Mouse (Mus musculus) liver, embryonic 14.5 days (tissue): ENCODE results near the gene Prdx5. TPM values are rescaled to one million over a fixed set of nuclear protein-coding genes. Genes with fewer than 3 reads are reported as not detected.

ENCODE experiments used
- ATAC-seq: fragments of 200-750 bp; cut with Nextera tagmentation; 2 replicates; pipeline ENCODE4 v1.8.0; 2017; ENCODE audit warnings: moderate number of reproducible peaks, mild to moderate bottlenecking, moderate library complexity; ENCODE audit not compliant: insufficient read depth
- DNase-seq, 3 experiments: peaks; one replicate each; pipeline ENCODE4 v3.0.0-alpha.2; 2012 to 2013; ENCODE audit warnings: low read depth in 3 of 3, low spot score in 3 of 3
- H3K27ac ChIP-seq: fragments of 300-500 bp; sonication (generic); 2 replicates; pipeline ENCODE4 v1.5.1; 2014; ENCODE audit warnings: moderate library complexity, mild to moderate bottlenecking, control low read depth, inconsistent platforms
- H3K27me3 ChIP-seq: fragments of 300-500 bp; sonication (generic); 2 replicates; pipeline ENCODE4 v1.6.1; 2014; ENCODE audit warnings: mild to moderate bottlenecking, low read length, moderate library complexity; ENCODE audit not compliant: control insufficient read depth, insufficient read depth
- H3K36me3 ChIP-seq: fragments of 300-500 bp; sonication (generic); replicated peaks from 2 replicates; pipeline ENCODE4 v1.6.1; 2014; ENCODE audit warnings: low read depth; ENCODE audit not compliant: control insufficient read depth, insufficient read depth
- H3K4me1 ChIP-seq, 2 experiments: fragments of 200-500 bp in 1 of 2; fragments of 300-500 bp in 1 of 2; sonication (generic) in 1 of 2; replicated peaks; 2 replicates each; pipeline ENCODE4 v1.6.1; 2012 to 2014; ENCODE audit warnings: antibody characterized with exemption in 1 of 2, inconsistent platforms in 1 of 2, low read length in 1 of 2; ENCODE audit not compliant: control insufficient read depth in 2 of 2, insufficient read depth in 2 of 2
- H3K4me2 ChIP-seq: fragments of 300-500 bp; sonication (generic); 2 replicates; pipeline ENCODE4 v1.6.1; 2014; ENCODE audit warnings: low read depth, mild to moderate bottlenecking, control low read depth, moderate library complexity
- H3K4me3 ChIP-seq, 2 experiments: fragments of 200-500 bp in 1 of 2; fragments of 300-500 bp in 1 of 2; sonication (generic) in 1 of 2; 2 replicates each; pipeline ENCODE4 v1.5.1; 2012 to 2014; ENCODE audit warnings: low read depth in 2 of 2, low read length in 2 of 2, mild to moderate bottlenecking in 2 of 2, control low read depth in 1 of 2, inconsistent platforms in 1 of 2, moderate library complexity in 1 of 2; ENCODE audit not compliant: insufficient read depth in 1 of 2
- H3K9ac ChIP-seq: fragments of 300-500 bp; sonication (generic); replicated peaks from 2 replicates; pipeline ENCODE4 v1.6.1; 2014; ENCODE audit warnings: mild to moderate bottlenecking, control low read depth, moderate library complexity
- H3K9me3 ChIP-seq: fragments of 300-500 bp; sonication (generic); 2 replicates; pipeline ENCODE4 v1.6.1; 2016; ENCODE audit warnings: low read length, mixed read lengths; ENCODE audit not compliant: control insufficient read depth
- CTCF ChIP-seq: IDR thresholded peaks from 2 replicates; pipeline ENCODE4 v1.5.1; 2016; ENCODE audit warnings: antibody characterized with exemption, low read depth, control low read depth
- EP300 ChIP-seq: IDR thresholded peaks from 2 replicates; pipeline ENCODE4 v1.6.1; 2016; ENCODE audit warnings: antibody characterized with exemption, low read depth
- WGBS: fragments of 180-500 bp; shearing (Covaris S2); extraction: QIAGEN DNeasy Blood & Tissue Kit; methylation state at CpG from one replicate; pipeline ENCODE4 v1.1.7; 2014; ENCODE audit not compliant: insufficient replicate concordance; 5-methylcytosine and 5-hydroxymethylcytosine counted together
- polyA plus RNA-seq, 2 experiments: library from polyadenylated mRNA; depleted of rRNA in 1 of 2; stranded (reverse) in 1 of 2; unstranded in 1 of 2; fragments of >200 nt; fragmentation: Nextera tagmentation in 1 of 2; extraction: Ambion mirVana in 1 of 2; gene quantifications; 2 replicates each; pipeline versions ENCODE4 v1.2.1 to v1.2.3; 2012 to 2014

The Prdx5 gene
- polyA plus RNA-seq, 2 experiments, result 54.9 to 87.2 TPM

DNA sequence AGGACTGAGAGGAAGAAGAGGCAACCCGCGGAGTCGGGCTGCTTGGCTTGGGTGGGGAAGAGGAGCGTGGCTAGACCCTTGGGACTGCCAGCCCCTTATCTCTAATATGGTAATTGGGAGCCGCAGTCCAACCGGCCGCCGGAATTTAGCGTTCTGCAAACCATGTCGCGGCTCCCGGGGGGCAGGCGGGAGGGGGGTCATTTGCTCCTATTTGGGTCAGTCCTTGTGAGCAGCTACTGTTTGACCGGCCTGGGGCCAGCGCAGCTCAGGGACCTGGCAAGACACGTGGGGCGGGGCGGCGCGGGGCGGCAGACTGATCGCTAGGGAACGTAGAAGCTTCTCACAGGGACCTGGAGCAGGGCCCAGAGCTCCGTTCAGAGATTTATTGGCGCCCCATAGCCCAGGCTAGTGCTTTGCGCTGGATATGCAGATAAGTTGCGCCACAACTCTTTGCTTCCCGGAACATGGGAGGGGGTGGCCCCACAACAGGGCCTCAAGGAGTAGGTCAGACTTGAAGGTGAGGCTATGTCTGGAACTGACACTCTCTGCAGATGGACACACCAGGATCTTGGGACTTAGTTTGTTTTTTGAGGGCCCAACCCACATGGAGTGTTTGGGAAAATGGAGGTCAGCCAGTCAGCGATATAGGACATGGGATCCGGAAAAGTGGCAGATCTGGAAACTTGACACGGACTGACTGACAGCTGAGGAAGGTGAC is 42.2 kb upstream of the Prdx5 start:
- H3K4me3 ChIP-seq, result peak overlapping the region; percentile 70 to 87
- H3K9ac ChIP-seq, result peak overlapping the region; percentile 78
- no peaks in the 10 kb centered on the region for H3K36me3 ChIP-seq
- peak overlapping the region; percentile 86 for H3K27ac ChIP-seq
- WGBS, result 2% methylated on average over 31 of the region's 31 CpGs
- DNase-seq, result no peak
- peak; percentile 36 for ATAC-seq
- no peaks in the 10 kb centered on the region for H3K27me3 ChIP-seq
- H3K4me1 ChIP-seq, result peaks cover 13 to 19% of the 10 kb centered on the region in 2 experiments
- TF ChIP-seq EP300 (no peak), CTCF (no peak)
- H3K9me3 ChIP-seq, result no peaks in the 10 kb centered on the region
- peak overlapping the region; percentile 96 for H3K4me2 ChIP-seq

DNA sequence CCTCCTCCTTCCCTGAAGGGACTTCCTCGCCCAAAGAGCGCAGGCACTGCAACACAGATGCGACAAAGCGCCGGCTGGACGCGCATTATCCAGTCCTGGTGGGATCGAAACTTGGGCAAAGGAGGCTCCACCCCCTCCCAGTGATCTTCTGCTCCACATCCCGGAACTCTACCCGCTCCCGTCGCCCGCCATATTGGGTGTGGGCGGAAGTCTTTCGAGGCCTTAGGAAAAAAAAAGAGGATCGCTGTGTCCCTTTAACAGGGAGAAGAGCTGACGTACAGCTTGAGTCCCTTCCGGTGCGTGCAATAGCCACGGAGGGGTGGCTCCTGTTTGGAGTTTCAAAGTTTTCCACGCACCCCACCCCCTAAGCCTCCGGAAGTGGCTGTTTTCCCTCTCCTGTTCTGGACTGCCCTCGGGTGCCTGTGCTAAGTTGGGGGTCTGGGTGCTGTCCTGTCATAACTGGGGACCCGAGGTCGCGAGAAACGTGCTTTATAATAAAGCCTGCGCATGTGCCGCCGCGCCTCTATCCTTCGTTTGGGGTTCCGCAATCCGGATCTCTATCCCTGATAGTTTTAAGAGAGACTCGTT is 41.6 kb upstream of the Prdx5 start:
- H3K36me3 ChIP-seq, result no peaks in the 10 kb centered on the region
- TF ChIP-seq CTCF (no peak), EP300 (0 out of 2 replicates have a peak, but pooled peaks have one; percentile 22)
- DNase-seq (peak; percentile 76 to 81 (median 77)), ATAC-seq (peak; percentile 77)
- peak overlapping the region; percentile 86 for H3K27ac ChIP-seq
- no peaks in the 10 kb centered on the region for H3K9me3 ChIP-seq
- H3K4me1 ChIP-seq, result peaks cover 13 to 19% of the 10 kb centered on the region in 2 experiments
- H3K27me3 ChIP-seq, result no peaks in the 10 kb centered on the region
- H3K4me3 ChIP-seq, result peak overlapping the region; percentile 70 to 87
- peak overlapping the region; percentile 96 for H3K4me2 ChIP-seq
- peak overlapping the region; percentile 78 for H3K9ac ChIP-seq
- under 1% methylated on average over 35 of the region's 35 CpGs for WGBS

DNA sequence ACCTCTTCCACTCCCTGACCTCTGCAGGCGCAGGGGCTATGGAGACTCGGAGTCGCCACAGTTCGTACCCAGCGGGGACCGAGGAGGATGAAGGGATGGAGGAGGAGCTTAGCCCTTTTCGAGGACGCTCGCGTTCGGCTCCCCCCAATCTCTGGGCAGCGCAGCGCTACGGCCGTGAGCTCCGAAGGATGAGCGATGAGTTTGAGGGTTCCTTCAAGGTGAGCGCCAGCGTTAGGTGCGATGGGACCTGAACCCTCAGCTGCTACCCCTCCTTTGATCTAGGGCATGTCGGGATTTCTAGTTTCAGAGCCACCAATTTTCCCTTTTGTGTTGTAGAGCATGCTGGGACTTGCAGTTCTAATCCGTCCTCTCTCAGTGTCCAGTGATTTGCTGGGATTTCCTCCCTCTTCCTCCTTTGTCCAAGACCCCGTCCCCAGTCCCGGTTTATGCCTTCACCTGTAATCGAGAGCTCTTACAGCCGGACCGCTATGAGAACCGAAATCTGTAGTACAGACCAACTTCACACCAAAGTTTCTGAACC is 40.8 kb upstream of the Prdx5 start:
- ATAC-seq (peak; percentile 13; the same call in 1 of the 2 replicates), DNase-seq (no peak)
- peak overlapping the region; percentile 86 for H3K27ac ChIP-seq
- TF ChIP-seq EP300 (no peak), CTCF (no peak)
- no peaks in the 10 kb centered on the region for H3K27me3 ChIP-seq
- H3K9me3 ChIP-seq, result no peaks in the 10 kb centered on the region
- peak overlapping the region; percentile 78 for H3K9ac ChIP-seq
- H3K4me1 ChIP-seq, result peaks cover 13 to 19% of the 10 kb centered on the region in 2 experiments
- peak overlapping the region; percentile 96 for H3K4me2 ChIP-seq
- H3K4me3 ChIP-seq, result peak overlapping the region; percentile 70 to 87
- under 1% methylated on average over 28 of the region's 28 CpGs for WGBS
- H3K36me3 ChIP-seq, result no peaks in the 10 kb centered on the region

DNA sequence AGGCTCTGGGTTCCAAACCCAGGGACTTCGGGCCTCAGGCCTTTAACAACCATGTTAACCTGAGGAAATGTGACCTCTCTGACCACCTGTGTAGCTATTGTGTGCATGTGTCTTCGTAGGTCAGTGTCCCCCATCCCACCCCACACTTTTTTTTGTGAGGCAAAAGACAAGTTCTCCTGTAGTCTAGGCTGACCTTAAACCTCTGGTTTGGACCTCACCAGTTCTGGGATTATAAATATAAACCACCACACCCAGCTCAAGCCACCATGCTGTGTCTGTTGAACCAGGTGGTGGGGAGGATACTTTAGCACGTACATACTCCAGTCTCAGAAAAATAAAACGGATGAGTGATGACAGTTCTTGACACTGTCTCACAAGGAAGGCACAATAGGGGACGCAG is 40.0 kb upstream of the Prdx5 start:
- no peak for TF ChIP-seq EP300
- no peak for TF ChIP-seq CTCF
- Histone ChIP-seq H3K27ac (no peak overlapping the region), H3K4me1 (peaks cover 13 to 19% of the 10 kb centered on the region in 2 experiments), H3K4me3 (peak overlapping the region in 1 of 2 experiments; percentile 70; a peak in 2 of 4 replicates), H3K27me3 (no peaks in the 10 kb centered on the region), H3K9ac (no peak overlapping the region), H3K9me3 (no peaks in the 10 kb centered on the region), H3K4me2 (peak overlapping the region; percentile 96), H3K36me3 (no peaks in the 10 kb centered on the region)
- ATAC-seq, result no peak
- DNase-seq, result no peak
- 63% methylated on average over 5 of the region's 5 CpGs for WGBS

DNA sequence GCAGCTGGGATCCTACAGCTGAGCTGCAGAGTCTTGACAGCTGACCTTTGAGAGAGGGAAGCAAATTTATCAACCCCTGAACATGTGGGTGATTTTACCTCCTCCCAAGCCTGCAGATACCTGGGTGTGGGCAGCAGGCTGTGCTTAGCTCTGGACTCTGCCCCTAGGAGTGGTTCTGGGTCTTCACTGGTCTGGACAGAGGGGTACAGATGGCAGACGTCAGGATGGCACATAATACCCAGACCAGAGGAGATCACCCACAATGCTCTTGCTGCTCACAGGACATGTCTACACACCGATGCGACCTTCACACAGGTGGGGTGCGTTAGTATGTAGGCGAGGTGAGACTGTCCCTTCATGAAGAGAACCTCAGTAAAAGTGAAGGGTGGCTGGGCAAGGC is 39.6 kb upstream of the Prdx5 start:
- WGBS, result 75% methylated on average over 5 of the region's 5 CpGs
- Histone ChIP-seq H3K4me1 (peaks cover 13 to 19% of the 10 kb centered on the region in 2 experiments), H3K27me3 (no peaks in the 10 kb centered on the region), H3K9ac (no peak overlapping the region), H3K4me3 (no peak overlapping the region), H3K4me2 (no peak overlapping the region), H3K36me3 (no peaks in the 10 kb centered on the region), H3K27ac (no peak overlapping the region), H3K9me3 (no peaks in the 10 kb centered on the region)
- DNase-seq (no peak), ATAC-seq (no peak)
- no peak for TF ChIP-seq EP300
- TF ChIP-seq CTCF, result no peak
